Mouse (Mus musculus): ENCODE measurements around the gene Fam126b. TPM values are rescaled to one million over a fixed set of nuclear protein-coding genes. Genes with fewer than 3 reads are reported as not detected.
A peak's percentile ranks its signal among the peaks of the same experiment; 100 is the strongest.
"Not testable (repeated sequence)": the region's sequence is repeated elsewhere in the genome, so short reads cannot be mapped to it uniquely, and the experiment has no call there.

Gene Fam126b
- total RNA-seq, 2 experiments from 2014 or later, result 5.9 to 7.8 TPM

DNA sequence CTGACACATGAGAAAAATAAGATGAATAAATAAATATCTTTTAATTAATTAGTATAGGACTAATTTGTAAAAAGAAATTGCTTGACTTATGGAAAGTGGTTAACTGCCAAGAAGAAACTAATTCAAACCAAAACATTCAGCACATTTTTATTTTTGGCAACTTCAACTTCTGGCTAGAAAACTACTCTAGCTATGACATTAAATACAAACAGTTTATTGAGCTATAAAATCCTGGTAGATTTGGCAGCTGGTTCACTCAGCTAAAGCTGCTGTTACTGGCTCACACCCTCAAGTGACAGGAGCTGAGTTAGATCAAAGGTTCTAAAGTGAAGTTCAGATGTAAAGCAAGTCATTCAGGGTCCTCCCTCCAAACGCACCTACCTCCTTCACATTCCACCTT lies 3.5 kb downstream of the Fam126b start:
- no peak for DNase-seq
- intact Hi-C loops (cut with DNase I; ENCODE audit: low total_unique reads), result no loop called here

DNA sequence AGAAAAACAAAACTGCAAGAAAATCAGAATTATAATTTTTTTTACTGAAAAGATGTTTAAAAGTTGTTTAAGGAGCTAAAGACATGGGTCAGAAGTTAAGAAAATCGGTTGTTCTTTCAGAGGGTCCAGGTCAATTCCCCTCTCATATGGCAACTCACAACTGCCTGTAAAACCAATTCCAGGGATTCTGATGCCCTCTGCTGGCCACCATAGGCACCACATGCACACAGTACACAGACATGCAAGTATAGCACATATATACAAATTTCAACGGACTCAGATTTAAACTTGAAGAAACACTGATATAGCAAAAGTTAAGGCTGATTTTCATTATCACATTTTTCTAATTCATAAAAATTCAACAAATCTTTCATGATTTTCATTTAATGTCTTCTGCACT lies 6.9 kb downstream of the Fam126b start:
- intact Hi-C loops (cut with DNase I; ENCODE audit: low total_unique reads), result no loop called here
- no peak for DNase-seq

DNA sequence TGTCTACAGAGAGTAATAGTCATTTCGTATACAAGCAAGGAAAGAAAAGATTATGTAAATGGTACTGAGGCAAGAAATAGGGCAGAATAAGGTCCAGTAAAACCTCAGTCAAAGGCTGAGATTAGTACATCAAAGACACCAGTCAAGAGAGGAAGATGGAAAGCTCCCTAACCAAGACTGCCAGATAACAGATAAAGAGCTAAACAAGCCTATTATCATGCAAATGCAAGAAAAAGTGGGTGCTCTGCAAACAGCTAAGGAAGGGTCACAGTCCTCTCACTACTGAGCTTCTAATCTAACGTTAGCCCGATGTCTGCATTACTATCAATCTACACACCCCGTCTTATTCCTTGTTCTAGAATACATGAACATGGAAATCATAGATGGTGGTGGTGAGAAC lies 15.7 kb downstream of the Fam126b start:
- intact Hi-C loops (cut with DNase I; ENCODE audit: low total_unique reads), result no loop called here
- no peak for DNase-seq

DNA sequence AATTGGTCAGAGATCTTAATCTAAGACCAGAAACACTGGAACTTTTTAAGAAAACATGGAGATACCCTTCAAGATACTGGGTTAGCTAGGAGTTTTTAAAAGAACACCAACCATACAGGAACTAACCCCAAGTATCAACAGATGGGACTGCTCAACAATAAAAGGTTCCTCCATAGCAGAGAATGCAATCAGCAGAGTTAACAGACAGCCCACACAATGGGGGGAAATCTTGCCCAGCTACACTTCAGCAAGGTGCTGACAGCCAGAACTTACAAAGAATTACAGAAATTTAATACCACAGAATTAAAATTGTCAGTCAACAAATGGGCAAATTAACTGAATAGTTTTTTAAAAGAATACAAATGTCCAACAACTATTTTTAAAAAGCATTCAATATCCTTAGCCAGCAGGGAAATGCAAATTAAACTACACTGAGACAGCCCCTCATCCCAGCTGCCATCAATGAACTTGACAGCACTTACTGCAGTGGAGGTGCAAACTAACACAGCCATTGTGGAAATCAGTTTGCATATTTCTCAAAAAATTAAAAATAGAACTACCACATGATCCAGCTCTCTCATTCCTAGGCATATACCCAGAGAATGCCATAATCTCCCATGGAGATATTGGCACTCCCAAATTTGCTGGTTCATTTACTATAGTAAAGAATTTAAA lies 17.5 kb downstream of the Fam126b start:
- DNase-seq, result no peak
- intact Hi-C loops (cut with DNase I; ENCODE audit: low total_unique reads), result no loop called here

DNA sequence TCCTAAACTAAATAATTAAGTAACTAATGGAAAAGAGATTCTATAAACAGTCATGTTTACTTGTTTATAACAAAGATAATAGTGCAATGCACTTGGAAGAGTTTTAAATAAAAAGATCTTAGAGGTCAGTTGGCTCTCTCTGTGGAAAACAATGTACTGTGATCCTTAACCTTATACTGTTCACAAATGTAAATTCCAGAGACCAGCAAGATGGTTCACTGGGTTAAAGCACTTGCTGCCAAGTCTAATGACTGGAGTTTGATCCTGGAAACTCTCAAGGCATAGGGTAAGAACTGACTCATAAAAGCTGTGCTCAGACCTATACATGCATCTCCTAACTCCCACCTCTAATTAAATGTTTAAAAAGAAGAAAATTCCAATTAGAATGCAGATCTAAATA lies 19.5 kb downstream of the Fam126b start:
- DNase-seq, result no peak
- intact Hi-C loops (cut with DNase I; ENCODE audit: low total_unique reads), result no loop called here

DNA sequence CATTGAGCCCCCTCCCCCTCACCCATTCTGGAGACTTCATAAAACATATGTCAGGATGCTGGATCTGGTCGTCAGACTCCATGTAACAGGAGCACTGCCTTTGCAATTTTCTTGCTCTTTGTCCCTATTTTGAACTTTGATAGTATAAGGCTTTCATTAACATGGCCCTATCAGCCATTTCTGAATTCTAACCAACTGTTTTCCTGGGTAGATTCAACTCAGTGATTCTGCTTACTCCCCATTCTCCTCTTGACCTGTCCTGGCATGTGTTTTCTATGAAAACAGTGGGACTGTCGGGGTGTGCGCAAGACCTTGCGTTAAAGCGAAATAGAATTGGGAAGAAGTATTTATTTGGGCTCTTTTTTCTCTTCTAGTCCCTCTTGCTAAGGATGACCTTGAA lies 21.1 kb downstream of the Fam126b start:
- DNase-seq, result no peak
- intact Hi-C loops (cut with DNase I; ENCODE audit: low total_unique reads), result no loop called here

DNA sequence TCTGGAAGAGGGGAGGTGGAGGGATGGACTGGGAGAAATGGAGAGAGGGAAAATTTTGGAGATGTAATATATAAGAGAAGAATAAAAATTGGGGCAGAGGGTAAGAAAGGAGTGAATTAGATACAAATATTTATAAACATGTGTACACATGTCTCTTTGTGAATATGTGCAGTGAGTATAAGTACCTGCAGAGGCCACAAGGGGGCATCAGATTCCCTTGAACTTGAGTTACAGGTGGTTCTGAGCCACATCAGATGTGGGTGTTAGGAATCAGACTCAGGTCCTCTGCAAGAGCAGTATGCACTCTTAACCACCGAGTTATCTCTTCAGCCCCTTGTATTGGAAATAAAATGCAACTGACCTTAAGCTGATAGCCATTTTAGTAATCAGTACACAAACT lies 23.7 kb downstream of the Fam126b start:
- intact Hi-C loops (cut with DNase I; ENCODE audit: low total_unique reads), result no loop called here

DNA sequence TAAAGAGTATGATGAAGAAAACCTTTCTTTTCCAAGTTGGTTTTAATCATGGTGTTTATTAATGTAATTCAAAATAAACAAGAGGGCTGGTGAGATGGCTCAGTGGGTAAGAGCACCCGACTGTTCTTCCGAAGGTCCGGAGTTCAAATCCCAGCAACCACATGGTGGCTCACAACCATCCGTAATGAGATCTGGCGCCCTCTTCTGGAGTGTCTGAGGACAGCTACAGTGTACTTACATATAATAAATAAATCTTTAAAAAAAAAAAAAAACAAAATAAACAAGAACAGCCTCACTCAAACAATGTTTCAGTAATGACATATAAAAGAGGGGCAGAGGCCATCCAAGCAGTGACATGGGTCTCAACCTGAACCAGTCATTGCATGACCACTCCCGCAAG lies 25.8 kb downstream of the Fam126b start:
- DNase-seq; intact Hi-C loops (cut with DNase I; ENCODE audit: low total_unique reads): not testable (repeated sequence)

More for the DNA sequence above, 23.7 kb downstream of the Fam126b start:
- DNase-seq, result peak; percentile 19

DNA sequence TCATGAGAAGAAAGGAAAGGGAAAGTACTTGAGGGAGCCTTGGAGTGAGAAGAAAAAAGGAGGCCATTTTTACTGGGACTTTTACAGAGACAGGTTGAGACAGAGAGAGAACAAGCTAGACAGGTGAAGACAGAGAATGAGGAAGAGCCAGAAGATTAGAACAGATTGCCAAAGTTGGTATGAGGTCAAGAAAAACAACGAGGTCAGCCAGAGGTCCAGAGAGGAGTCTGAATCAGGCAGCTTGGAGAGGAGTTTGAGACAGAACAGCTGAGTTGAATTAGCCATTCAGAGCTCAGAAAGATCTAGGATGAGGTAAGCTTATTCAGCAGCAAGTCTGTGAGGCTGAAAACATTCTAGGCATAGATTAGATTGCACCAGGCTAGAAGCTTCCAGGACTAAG lies 44.7 kb downstream of the Fam126b start:
- no peak for DNase-seq
- intact Hi-C loops (cut with DNase I; ENCODE audit: low total_unique reads), result no loop called here

DNA sequence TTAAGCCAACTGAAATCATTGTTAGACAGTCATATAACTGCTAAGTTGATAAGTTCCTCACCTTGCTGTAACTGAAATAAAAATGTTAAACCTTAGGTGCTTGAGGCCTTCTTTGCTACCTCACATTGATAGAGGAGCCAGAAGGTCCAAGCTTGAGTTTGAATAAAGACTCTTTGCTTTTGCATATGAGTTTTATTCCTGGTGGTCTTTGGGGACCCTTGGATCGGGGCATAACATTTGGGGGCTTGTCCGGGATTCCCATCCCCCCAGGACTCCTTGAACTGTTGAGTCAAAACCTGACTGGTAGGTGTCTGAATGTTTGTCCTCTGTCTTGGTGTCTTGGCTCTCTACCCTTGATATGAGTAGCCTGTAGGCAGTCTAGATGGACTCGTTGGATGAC lies 78.9 kb downstream of the Fam126b start:
- intact Hi-C loops (cut with DNase I; ENCODE audit: low total_unique reads), result no loop called here
- no peak for DNase-seq

DNA sequence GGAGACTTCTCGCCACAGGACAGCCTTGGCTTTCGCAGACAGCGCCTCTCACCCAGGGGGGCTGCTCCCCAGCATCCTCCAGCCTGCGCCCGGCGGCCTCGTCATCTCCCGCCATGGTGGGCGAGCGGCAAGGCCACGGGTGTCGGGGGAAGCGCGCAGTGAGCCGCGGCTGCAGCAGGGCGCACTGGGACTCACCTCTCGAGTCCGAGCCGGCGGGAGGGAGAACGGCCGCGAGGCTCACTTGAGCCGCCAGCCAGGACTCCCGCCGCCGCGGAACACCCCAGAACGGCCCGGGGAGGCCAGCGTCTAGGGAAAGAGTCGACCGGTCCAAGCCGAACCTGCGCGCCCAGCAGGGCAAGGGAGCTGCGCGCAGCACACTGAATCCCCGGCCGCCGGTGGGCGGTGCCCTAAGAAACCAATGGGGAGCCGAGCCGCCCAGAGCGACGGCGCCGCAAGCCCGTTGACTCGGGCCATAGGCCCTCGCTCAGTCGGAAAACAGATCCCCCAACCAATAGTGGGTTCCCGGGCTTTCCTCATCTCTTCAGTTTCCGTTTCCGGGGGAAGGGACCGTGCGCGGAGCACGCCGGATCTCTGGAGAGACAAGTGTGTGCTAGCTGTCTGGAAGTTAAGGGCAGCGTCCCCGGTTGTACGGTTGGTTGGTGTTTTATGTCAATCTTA lies 81.4 kb downstream of the Fam126b start, which contains the start of gene Orc2:
TSS of gene Orc2 (minus strand) at position 533 of the 678 bp plus-strand sequence.
- peak; percentile 92 for DNase-seq
- intact Hi-C loops (cut with DNase I; ENCODE audit: low total_unique reads), result no loop called here

DNA sequence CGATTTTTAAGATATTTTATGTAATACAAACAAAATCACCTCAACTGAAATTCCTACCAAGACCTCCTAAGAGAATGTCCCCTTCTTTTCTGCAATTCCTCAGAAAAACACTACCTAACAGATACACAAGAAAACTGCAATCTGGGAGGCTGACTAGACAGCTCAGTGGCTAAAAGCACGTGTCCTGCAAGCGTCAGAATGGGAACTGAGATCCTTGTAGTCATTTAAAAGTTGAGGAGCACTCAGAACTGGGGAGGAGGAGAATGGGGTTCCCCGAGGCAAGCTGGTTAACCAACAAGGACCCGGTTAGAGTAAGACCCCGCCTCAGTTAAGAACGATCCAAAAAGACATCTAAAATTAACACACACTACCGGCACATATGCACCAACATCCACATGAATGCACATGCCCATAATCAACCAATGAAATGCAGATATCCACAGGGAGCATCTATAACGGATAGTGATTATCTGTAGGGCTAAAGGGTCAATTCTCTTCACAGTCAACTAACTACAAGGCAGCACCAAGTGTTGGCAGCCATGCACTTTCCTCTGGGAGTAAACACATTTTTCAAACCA lies 82.2 kb downstream of the Fam126b start:
- intact Hi-C loops (cut with DNase I; ENCODE audit: low total_unique reads), result no loop called here
- no peak for DNase-seq

DNA sequence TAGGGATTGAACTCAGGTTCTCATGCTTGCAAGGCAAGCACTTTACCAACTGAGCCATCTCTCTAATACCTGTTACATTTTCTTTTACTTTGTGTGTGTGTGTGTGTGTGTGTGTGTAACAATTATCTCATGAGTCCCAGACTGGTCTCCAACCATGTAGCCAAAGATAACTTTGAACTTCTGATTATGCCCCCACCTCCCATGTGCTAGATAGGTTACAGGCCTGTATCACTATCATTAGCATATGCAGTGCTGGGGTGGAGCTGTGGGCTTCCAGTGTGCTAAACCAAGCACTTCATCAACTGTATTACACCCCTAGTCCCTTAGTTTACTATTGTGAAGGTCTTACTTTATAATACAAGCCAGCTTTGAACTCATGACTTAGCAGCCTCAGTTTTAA lies 83.0 kb downstream of the Fam126b start:
- DNase-seq, result no peak
- intact Hi-C loops (cut with DNase I; ENCODE audit: low total_unique reads), result no loop called here

DNA sequence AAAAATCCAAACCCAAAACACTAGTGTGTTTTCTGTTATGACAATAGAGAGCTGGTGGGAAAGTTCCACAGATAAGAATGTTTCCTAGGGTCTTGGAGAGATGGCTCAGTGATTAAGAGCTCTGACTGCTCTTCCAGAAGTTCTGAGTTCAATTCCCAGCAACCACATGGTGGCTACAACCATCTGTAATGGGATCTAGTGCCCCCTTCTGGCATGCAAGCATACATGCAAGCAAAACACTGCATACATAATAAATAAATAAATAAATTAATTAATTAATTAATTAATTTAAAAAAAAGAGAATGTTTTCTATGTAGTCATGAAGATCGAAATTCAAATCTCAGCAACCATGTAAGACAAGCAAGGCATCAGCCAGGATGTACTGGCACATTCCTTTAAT lies 87.4 kb downstream of the Fam126b start:
- intact Hi-C loops (cut with DNase I; ENCODE audit: low total_unique reads), result no loop called here
- DNase-seq, result no peak

DNA sequence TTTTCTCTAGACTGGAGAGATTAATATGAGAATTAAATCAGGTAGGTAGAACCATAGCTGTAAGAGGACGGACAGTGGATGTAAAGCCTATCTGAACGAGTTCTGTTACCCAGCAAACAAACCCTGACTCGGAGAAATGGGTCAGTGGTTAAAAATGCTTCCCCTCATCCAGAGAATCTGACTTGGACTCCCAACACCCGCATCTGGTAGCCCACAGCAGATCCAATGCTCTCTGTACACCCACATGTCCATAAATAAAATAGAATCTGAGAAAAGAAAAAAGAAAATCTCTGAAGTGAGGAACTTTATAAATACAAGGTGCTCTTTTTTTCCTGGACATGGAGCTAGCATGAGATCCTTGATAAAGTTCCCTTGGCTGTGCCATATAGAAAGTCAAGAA lies 88.4 kb downstream of the Fam126b start:
- DNase-seq, result no peak
- intact Hi-C loops (cut with DNase I; ENCODE audit: low total_unique reads), result no loop called here

DNA sequence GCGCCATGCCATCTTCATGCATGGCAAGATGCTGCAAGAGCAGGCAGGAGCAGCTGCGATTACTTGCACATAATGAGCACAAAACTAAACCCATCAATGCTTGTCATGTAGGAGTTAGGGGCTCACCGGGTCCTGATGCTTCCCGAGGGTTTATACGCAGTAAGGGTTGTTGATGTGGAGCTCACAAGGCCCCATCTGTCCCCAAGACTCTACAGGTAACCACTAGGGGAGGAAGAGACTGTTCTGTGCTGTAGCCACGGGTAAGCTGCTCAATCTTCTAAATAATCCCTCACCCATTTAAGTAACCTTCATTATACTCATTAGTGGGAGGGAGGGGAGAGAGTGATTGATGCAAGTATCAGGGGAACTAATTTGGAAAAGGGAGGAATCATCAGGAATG lies 90.5 kb downstream of the Fam126b start:
- DNase-seq, result no peak
- intact Hi-C loops (cut with DNase I; ENCODE audit: low total_unique reads), result no loop called here

DNA sequence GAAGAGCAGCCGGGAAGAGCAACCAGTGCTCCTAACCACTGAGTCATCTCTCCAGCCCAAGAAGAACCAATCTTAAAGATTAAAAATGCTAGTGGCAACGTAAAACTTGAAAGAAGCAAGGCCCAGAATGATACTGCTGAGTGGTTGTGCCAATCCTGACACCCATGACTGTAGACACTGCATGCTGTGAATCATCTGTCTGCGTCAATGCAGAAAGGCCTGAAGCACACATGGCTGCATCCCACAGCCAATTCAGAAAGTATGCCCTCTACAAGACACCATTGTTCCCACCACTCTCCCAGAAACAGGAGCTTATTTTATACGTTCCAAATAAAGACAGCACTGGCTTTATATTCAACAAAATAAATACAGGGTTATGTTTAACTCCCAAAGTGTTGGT lies 103.5 kb downstream of the Fam126b start:
- intact Hi-C loops (cut with DNase I; ENCODE audit: low total_unique reads), result no loop called here
- DNase-seq, result no peak

DNA sequence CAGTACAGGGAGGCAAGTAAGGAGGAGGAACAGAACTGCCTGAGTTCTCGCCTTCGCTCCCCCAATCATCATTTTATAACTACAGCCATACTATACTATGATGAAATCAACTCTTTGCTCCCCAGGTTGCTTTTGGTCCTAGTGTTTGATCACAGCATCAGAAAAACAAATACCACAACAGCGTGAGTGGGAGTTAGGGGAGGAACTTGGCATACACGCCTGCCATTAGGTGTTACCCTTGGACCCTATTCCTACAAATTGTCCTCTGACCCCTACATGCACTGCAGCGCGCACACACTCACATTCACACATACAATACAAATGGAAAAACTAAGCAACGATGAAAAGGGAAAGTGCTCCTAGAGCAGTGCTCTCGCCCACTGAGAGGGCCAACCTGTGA lies 110.5 kb downstream of the Fam126b start:
- intact Hi-C loops (cut with DNase I; ENCODE audit: low total_unique reads), result no loop called here
- no peak for DNase-seq
